Comparison of ENCODE assay signal across 23 mouse cellular contexts in genomic region chr10:110570465-110570864, GRCm38 (mm10).
"Had no signal": no experiment of that assay in that cellular context is flagged by ENCODE, and none has a peak within 500 bp of the region (broad histone marks: within the 10 kb centered on the region; RNA-seq: fewer than 3 reads in every experiment).

No protein-coding gene starts in this region.

- ATAC-seq: liver, embryonic 12.5 days; midbrain, embryonic 13.5 days; midbrain, embryonic 16.5 days had no signal

- H3K4me3 ChIP-seq: layer of hippocampus, adult 2 months; limb, embryonic 10.5 days; limb, embryonic 13.5 days; liver, embryonic 12.5 days; liver, embryonic 15.5 days; lung, embryonic 15.5 days; megakaryocyte, embryonic 14.5 days; midbrain, embryonic 10.5 days; midbrain, embryonic 13.5 days had no signal

- H3K27ac ChIP-seq: kidney, postnatal 0 days; layer of hippocampus, adult 2 months; limb, embryonic 10.5 days; limb, embryonic 13.5 days; liver, embryonic 12.5 days; liver, embryonic 15.5 days; lung, embryonic 15.5 days; midbrain, embryonic 10.5 days; midbrain, embryonic 13.5 days had no signal

- DNase-seq: kidney, adult 11 months; kidney, adult 8-10 months; kidney, postnatal 25 days; liver; lung, adult 18-20 months; lung, postnatal 10 days; lung, postnatal 36 days; right cerebral cortex, postnatal 14 days; spleen, adult 18-20 months; thymus, adult 2 months; thymus, postnatal 14 days; thymus, postnatal 4 days had no signal
